ENCODE assay signal across 23 mouse cellular contexts in the genomic region with DNA sequence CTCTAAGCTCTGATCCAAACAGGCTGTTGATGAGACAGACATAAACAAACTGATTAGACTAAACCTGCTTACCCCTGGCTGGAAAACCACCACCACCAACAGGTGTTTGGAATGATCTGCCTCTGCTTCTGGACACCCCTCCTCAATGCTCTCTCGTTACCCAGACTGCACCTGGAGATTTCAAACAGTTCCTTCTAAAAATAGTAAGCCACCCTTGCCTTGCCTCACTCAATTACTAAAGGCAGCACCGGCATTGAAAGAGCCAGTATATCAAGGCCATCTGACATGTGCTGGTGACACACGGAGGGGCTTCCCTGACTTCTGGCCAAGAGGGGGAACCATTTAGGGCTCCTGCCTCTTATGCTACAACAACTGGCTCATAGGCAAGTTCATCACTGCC. TPM values are rescaled to one million over a fixed set of nuclear protein-coding genes. Genes with fewer than 3 reads are reported as not detected.
DNase-seq lines count a peak whose midpoint lies in the region; ATAC-seq and TF ChIP-seq lines count a peak whose summit lies in the region.
"Had no signal": no experiment of that assay in that cellular context is flagged by ENCODE, and none has a peak within 500 bp of the region (broad histone marks: within the 10 kb centered on the region; RNA-seq: fewer than 3 reads in every experiment).

No protein-coding gene starts in this region.

- H3K27ac ChIP-seq in heart, embryonic 12.5 days (ENCODE audit: poor library complexity, severe bottlenecking), result peak overlapping the region; percentile 40
- H3K27ac ChIP-seq in heart, embryonic 16.5 days (ENCODE audit: low read length), result peak overlapping the region; percentile 65
- no peak overlapping the region for H3K27ac ChIP-seq in lung, postnatal 0 days (ENCODE audit: low read length)
- H3K27ac ChIP-seq in brown adipose tissue, adult 24 weeks (replicated peaks; ENCODE audit: low read depth, low read length), result peak overlapping the region; percentile 37; the same call in 1 of the 2 replicates
- H3K27ac ChIP-seq: embryonic facial prominence, embryonic 13.5 days; forebrain, embryonic 13.5 days; gastrocnemius, adult 2 months; hindbrain, embryonic 10.5 days; hindbrain, embryonic 14.5 days had no signal

- H3K4me1 ChIP-seq in heart, embryonic 12.5 days (replicated peaks), result peaks cover 20% of the 10 kb centered on the region
- peaks cover 17% of the 10 kb centered on the region for H3K4me1 ChIP-seq in heart, embryonic 16.5 days (ENCODE audit: control insufficient read depth, insufficient read depth, low read length)
- no peaks in the 10 kb centered on the region for H3K4me1 ChIP-seq in lung, postnatal 0 days (ENCODE audit: insufficient read depth, low read depth, low read length)
- H3K4me1 ChIP-seq in brown adipose tissue, adult 24 weeks (ENCODE audit: control insufficient read depth, insufficient read depth, insufficient read length, low read length), result no peaks in the 10 kb centered on the region
- H3K4me1 ChIP-seq: embryonic facial prominence, embryonic 13.5 days; forebrain, embryonic 13.5 days; hindbrain, embryonic 10.5 days had no signal

- no peak overlapping the region for H3K4me3 ChIP-seq in heart, embryonic 12.5 days
- no peak overlapping the region for H3K4me3 ChIP-seq in heart, embryonic 16.5 days (ENCODE audit: low read length)
- H3K4me3 ChIP-seq in lung, postnatal 0 days (ENCODE audit: low read depth, low read length), result no peak overlapping the region
- H3K4me3 ChIP-seq in brown adipose tissue, adult 24 weeks (ENCODE audit: insufficient read depth, low read depth, low read length), result no peak overlapping the region
- H3K4me3 ChIP-seq: embryonic facial prominence, embryonic 13.5 days; forebrain, embryonic 13.5 days; gastrocnemius, adult 2 months; hindbrain, embryonic 10.5 days had no signal

- no peak for DNase-seq in heart, postnatal 14 days
- DNase-seq in heart, postnatal 4 days, result no peak
- DNase-seq in lung, postnatal 0 days (ENCODE audit: low spot score), result no peak
- no peak for DNase-seq in lung, postnatal 10 days
- DNase-seq: adrenal gland, postnatal 14 days; cerebellum, adult 18-20 months; cerebellum, adult 9-11 months; cerebellum, postnatal 36 days; gastrocnemius, adult 2 months; gastrocnemius, postnatal 25 days; kidney, adult 8-10 months had no signal

- no peak overlapping the region for H3K4me2 ChIP-seq in heart, embryonic 12.5 days
- H3K4me2 ChIP-seq in heart, embryonic 16.5 days (ENCODE audit: low read depth, low read length), result no peak overlapping the region
- H3K4me2 ChIP-seq in lung, postnatal 0 days (replicated peaks; ENCODE audit: low read depth, low read length), result no peak overlapping the region
- H3K4me2 ChIP-seq: embryonic facial prominence, embryonic 13.5 days; forebrain, embryonic 13.5 days; hindbrain, embryonic 14.5 days had no signal

- TF ChIP-seq CTCF in lung, postnatal 0 days (IDR thresholded peaks at IDR 0.05), result no peak

- TF ChIP-seq EP300 in lung, postnatal 0 days (IDR thresholded peaks at IDR 0.05), result no peak

- intact Hi-C loops in heart, postnatal 14 days (cut with DNase I), result no loop called here

- peaks cover 63% of the 10 kb centered on the region for H3K36me3 ChIP-seq in heart, embryonic 12.5 days
- H3K36me3 ChIP-seq in heart, embryonic 16.5 days (ENCODE audit: control insufficient read depth, insufficient read depth), result peaks cover 47% of the 10 kb centered on the region
- H3K36me3 ChIP-seq in lung, postnatal 0 days (ENCODE audit: insufficient read depth, low read length), result no peaks in the 10 kb centered on the region
- H3K36me3 ChIP-seq: embryonic facial prominence, embryonic 13.5 days; hindbrain, embryonic 10.5 days had no signal

- 31% methylated on average over 3 of the region's 3 CpGs for WGBS in heart, embryonic 12.5 days
- 26% methylated on average over 3 of the region's 3 CpGs for WGBS in heart, embryonic 16.5 days
- WGBS in lung, postnatal 0 days, result 36% methylated on average over 3 of the region's 3 CpGs

- no peaks in the 10 kb centered on the region for H3K9me3 ChIP-seq in heart, embryonic 12.5 days (replicated peaks)
- H3K9me3 ChIP-seq in heart, embryonic 16.5 days (replicated peaks; ENCODE audit: control insufficient read depth, low read length), result no peaks in the 10 kb centered on the region
- no peaks in the 10 kb centered on the region for H3K9me3 ChIP-seq in lung, postnatal 0 days (ENCODE audit: low read length)
- H3K9me3 ChIP-seq: embryonic facial prominence, embryonic 13.5 days; forebrain, embryonic 13.5 days; hindbrain, embryonic 10.5 days had no signal

- no peak overlapping the region for H3K9ac ChIP-seq in heart, embryonic 12.5 days
- H3K9ac ChIP-seq in heart, embryonic 16.5 days (ENCODE audit: low read length), result no peak overlapping the region
- no peak overlapping the region for H3K9ac ChIP-seq in lung, postnatal 0 days (replicated peaks; ENCODE audit: low read depth)
- H3K9ac ChIP-seq: embryonic facial prominence, embryonic 13.5 days; forebrain, embryonic 13.5 days; hindbrain, embryonic 14.5 days had no signal

- H3K27me3 ChIP-seq in heart, embryonic 12.5 days (replicated peaks), result no peaks in the 10 kb centered on the region
- H3K27me3 ChIP-seq in heart, embryonic 16.5 days (ENCODE audit: control insufficient read depth, insufficient read depth, low read length), result no peaks in the 10 kb centered on the region
- no peaks in the 10 kb centered on the region for H3K27me3 ChIP-seq in lung, postnatal 0 days (replicated peaks; ENCODE audit: insufficient read depth, low read length)
- H3K27me3 ChIP-seq: CH12.LX; embryonic facial prominence, embryonic 13.5 days; forebrain, embryonic 13.5 days; Patski had no signal

- no peak for ATAC-seq in heart, embryonic 12.5 days (ENCODE audit: insufficient number of reproducible peaks, low FRiP score)
- peak; percentile 42; the same call in 1 of the 2 replicates for ATAC-seq in heart, embryonic 16.5 days (replicated peaks; ENCODE audit: extremely low read depth, insufficient read depth, low FRiP score)
- ATAC-seq in lung, postnatal 0 days, result 0 out of 2 replicates have a peak, but pooled peaks have one; percentile 16
- ATAC-seq: activated CD4-positive, CD25-positive, alpha-beta regulatory T cell, adult 4 months; forebrain, embryonic 13.5 days; inflammation-experienced regulatory T-cells, adult 6 months; intestine, postnatal 0 days; Patski had no signal

RNA-seq across cellular contexts. Expression of gene Pitrm1, which starts 42.9 kb away (rescaled TPM):
- polyA plus RNA-seq in heart, embryonic 12.5 days (2016; fragmentation: Nextera tagmentation; extraction: Ambion mirVana), result 80.2 and 80.3 TPM in 2 replicates
- 10 to 100 TPM; 51.1 to 54.4 TPM for total RNA-seq in heart, postnatal 14 days (2021)
- 66.1 and 68.7 TPM in 2 replicates for polyA plus RNA-seq in heart, embryonic 16.5 days (2015; fragmentation: Nextera tagmentation; extraction: Ambion mirVana)
- total RNA-seq in heart, postnatal 4 days (2021), result 10 to 100 TPM; 65.3 to 73.8 TPM
- 22.2 TPM in 2 replicates for polyA plus RNA-seq in lung, postnatal 0 days (2015; fragmentation: Nextera tagmentation; extraction: Ambion mirVana)
- 34.6 and 42.2 TPM in 2 replicates for polyA plus RNA-seq in brown adipose tissue, adult 24 weeks (2012; ENCODE audit: insufficient read depth, insufficient read length, missing spikeins)

RNA-seq across cellular contexts. Expression of gene Pfkp, which starts 57.7 kb away (rescaled TPM):
- 193 and 196 TPM in 2 replicates for polyA plus RNA-seq in heart, embryonic 12.5 days (2016; fragmentation: Nextera tagmentation; extraction: Ambion mirVana)
- 10 to 100 TPM; 72.9 to 74.6 TPM for total RNA-seq in heart, postnatal 14 days (2021)
- polyA plus RNA-seq in heart, embryonic 16.5 days (2015; fragmentation: Nextera tagmentation; extraction: Ambion mirVana), result 201 and 224 TPM in 2 replicates
- total RNA-seq in heart, postnatal 4 days (2021), result 100 to 1,000 TPM in 1 of 2 experiments, 10 to 100 TPM in 1; 96.3 to 107 TPM
- 23.1 and 24.8 TPM in 2 replicates for polyA plus RNA-seq in lung, postnatal 0 days (2015; fragmentation: Nextera tagmentation; extraction: Ambion mirVana)
- 135 and 146 TPM in 2 replicates for polyA plus RNA-seq in brown adipose tissue, adult 24 weeks (2012; ENCODE audit: insufficient read depth, insufficient read length, missing spikeins)
